Mouse (Mus musculus): Measurements from ENCODE around the gene Mrln.

- TF ChIP-seq CTCF (IDR thresholded peaks at IDR 0.05; ENCODE audit: borderline replicate concordance, extremely low read depth, insufficient read depth, insufficient read length) (no peak), POLR2A (IDR thresholded peaks at IDR 0.05; ENCODE audit: borderline replicate concordance, extremely low read depth, insufficient read depth, insufficient read length, poor library complexity, severe bottlenecking) (no peak)
These were observed 38.4 kb downstream of the Mrln start for GRCm38 (mm10) chr10:70242751-70243444.
